Mouse (Mus musculus): ENCODE data around the gene Polr2a. TPM values are rescaled to one million over a fixed set of nuclear protein-coding genes. Genes with fewer than 3 reads are reported as not detected.

Polr2a gene
- polyA plus RNA-seq, 1 experiment from 2014 or later, result 9.6 TPM

DNA sequence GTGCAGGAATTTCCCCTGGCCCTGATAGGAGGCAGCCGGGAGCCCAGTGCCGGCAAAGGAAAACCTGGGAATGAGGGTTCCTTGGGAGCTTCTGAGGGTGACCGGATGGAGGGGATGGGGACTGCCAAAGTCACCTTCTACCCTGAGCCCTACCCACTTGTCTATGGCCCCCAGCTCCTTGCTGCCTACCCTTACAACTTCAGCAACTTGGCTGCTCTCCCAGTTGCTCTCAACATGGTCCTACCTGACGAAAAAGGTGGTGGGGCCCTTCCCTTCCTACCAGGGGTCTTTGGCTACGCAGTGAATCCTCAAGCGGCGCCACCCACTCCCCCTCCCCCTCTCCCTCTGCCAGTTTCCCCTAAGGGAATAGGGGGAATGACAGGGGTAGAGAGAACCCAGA is 20.5 kb upstream of the Polr2a start:
- Histone ChIP-seq H3K27me3 (peaks cover 71% of the 10 kb centered on the region), H3K9me3 (replicated peaks) (no peaks in the 10 kb centered on the region), H3K36me3 (0 out of 2 replicates have a peak, but pooled peaks cover 4% of the 10 kb centered on the region), H3K27ac (no peak overlapping the region), H3K4me1 (replicated peaks) (peaks cover under 1% of the 10 kb centered on the region), H3K9ac (no peak overlapping the region), H3K4me2 (no peak overlapping the region), H3K4me3 (replicated peaks) (no peak overlapping the region)
- DNase-seq (no peak), ATAC-seq (ENCODE audit: low read depth) (no peak)
- WGBS (ENCODE audit: insufficient replicate concordance), result 48% methylated on average over 7 of the region's 7 CpGs

DNA sequence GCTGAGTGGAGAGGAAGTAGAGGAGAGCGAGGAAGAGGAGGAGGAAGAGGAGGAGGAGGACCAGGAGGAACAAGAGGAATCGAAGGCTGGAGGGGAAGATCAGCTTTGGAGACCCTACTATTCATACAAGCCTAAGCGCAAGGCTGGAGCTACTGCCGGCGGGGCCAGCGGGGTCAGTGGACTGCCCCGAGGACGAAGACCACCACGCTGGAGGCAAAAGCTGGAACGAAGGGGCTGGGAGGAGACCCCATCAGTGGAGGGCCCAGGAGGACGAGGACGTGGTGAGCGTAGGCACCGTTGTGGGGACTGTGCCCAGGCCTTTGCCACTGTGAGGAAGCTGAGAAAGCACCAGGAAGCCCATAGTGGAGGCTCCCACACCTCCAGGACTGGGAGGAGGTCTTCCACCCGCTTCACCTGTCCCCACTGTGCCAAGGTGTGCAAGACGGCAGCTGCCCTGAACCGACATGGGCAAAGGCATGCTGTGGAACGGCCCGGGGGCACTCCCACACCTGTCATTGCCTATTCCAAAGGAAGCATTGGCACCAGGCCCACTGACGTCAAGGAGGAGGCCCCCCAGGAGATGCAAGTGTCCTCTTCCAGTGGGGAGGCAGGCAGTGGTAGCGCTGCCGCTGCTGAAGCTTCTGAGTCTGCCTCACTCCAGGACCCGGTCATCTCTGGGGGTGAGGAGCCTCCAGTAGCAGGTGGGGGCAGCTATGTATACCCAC is 20.0 kb upstream of the Polr2a start:
- Histone ChIP-seq H3K9me3 (replicated peaks) (no peaks in the 10 kb centered on the region), H3K4me3 (replicated peaks) (no peak overlapping the region), H3K36me3 (0 out of 2 replicates have a peak, but pooled peaks cover 4% of the 10 kb centered on the region), H3K27me3 (peaks cover 71% of the 10 kb centered on the region), H3K4me2 (no peak overlapping the region), H3K27ac (no peak overlapping the region), H3K4me1 (replicated peaks) (no peaks in the 10 kb centered on the region), H3K9ac (no peak overlapping the region)
- no peak for ATAC-seq (ENCODE audit: low read depth)
- DNase-seq, result no peak
- WGBS (ENCODE audit: insufficient replicate concordance), result 59% methylated on average over 23 of the region's 23 CpGs

GRCm38 (mm10) chr11:69777504-69778257 is 19.2 kb upstream of the Polr2a start:
- Histone ChIP-seq H3K27ac (no peak overlapping the region), H3K4me2 (no peak overlapping the region), H3K4me1 (replicated peaks) (no peaks in the 10 kb centered on the region), H3K27me3 (peaks cover 71% of the 10 kb centered on the region), H3K36me3 (0 out of 2 replicates have a peak, but pooled peaks cover 4% of the 10 kb centered on the region), H3K9ac (no peak overlapping the region), H3K9me3 (replicated peaks) (no peaks in the 10 kb centered on the region), H3K4me3 (replicated peaks) (no peak overlapping the region)
- WGBS (ENCODE audit: insufficient replicate concordance), result 52% methylated on average over 26 of the region's 26 CpGs
- ATAC-seq (ENCODE audit: low read depth), result no peak
- no peak for DNase-seq

DNA sequence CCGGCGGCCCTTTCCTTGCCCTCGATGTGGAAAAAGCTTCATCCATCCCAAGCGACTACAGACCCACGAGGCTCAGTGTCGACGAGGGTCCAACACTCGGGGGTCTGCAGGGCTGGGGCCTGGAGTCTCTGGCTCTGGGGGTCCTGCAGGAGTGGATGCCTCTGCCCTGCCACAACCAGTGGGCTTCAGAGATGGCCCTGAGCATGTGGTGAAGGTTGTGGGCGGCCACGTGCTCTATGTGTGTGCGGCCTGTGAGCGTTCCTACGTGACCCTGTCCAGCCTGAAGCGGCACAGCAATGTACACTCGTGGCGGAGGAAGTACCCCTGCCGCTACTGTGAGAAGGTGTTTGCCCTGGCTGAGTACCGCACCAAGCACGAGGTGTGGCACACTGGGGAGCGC is 18.1 kb upstream of the Polr2a start:
- H3K4me3 ChIP-seq (replicated peaks), result no peak overlapping the region
- no peak for ATAC-seq (ENCODE audit: low read depth)
- H3K9ac ChIP-seq, result no peak overlapping the region
- no peak overlapping the region for H3K27ac ChIP-seq
- WGBS (ENCODE audit: insufficient replicate concordance), result 80% methylated on average over 20 of the region's 20 CpGs
- no peaks in the 10 kb centered on the region for H3K9me3 ChIP-seq (replicated peaks)
- H3K27me3 ChIP-seq, result peaks cover 59% of the 10 kb centered on the region
- H3K4me2 ChIP-seq, result no peak overlapping the region
- H3K36me3 ChIP-seq, result 0 out of 2 replicates have a peak, but pooled peaks cover 4% of the 10 kb centered on the region
- no peaks in the 10 kb centered on the region for H3K4me1 ChIP-seq (replicated peaks)
- no peak for DNase-seq

DNA sequence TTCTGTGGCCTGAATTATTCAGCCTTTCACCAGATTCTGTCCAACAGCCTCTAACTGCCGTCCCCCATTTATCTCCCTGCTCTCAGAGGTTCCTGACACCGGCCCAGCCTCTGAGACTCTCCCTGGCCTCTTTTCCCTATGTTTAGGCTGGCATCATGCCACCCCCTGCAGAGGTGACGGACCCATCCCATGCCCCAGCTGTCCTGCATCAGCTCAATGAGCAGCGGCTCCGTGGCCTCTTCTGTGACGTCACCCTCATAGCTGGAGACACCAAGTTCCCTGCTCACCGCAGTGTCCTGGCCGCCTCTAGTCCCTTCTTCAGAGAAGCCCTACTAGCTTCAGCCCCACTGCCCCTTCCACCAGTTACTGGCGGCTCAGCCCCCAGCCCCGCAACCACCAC is 17.3 kb upstream of the Polr2a start:
- DNase-seq, result no peak

GRCm38 (mm10) chr11:69774961-69775360 is 16.5 kb upstream of the Polr2a start:
- Histone ChIP-seq H3K9ac (no peak overlapping the region), H3K4me2 (no peak overlapping the region), H3K36me3 (0 out of 2 replicates have a peak, but pooled peaks cover 4% of the 10 kb centered on the region), H3K27me3 (peaks cover 49% of the 10 kb centered on the region), H3K4me3 (replicated peaks) (no peak overlapping the region), H3K4me1 (replicated peaks) (0 out of 2 replicates have a peak, but pooled peaks cover 2% of the 10 kb centered on the region), H3K27ac (no peak overlapping the region), H3K9me3 (replicated peaks) (no peaks in the 10 kb centered on the region)
- no peak for DNase-seq
- no peak for ATAC-seq (ENCODE audit: low read depth)
- 39% methylated on average over 5 of the region's 5 CpGs for WGBS (ENCODE audit: insufficient replicate concordance)

More for the DNA sequence above, 17.3 kb upstream of the Polr2a start:
- Histone ChIP-seq H3K36me3 (0 out of 2 replicates have a peak, but pooled peaks cover 4% of the 10 kb centered on the region), H3K4me2 (no peak overlapping the region), H3K9ac (no peak overlapping the region), H3K4me3 (replicated peaks) (no peak overlapping the region), H3K4me1 (replicated peaks) (no peaks in the 10 kb centered on the region), H3K27me3 (peaks cover 56% of the 10 kb centered on the region), H3K9me3 (replicated peaks) (no peaks in the 10 kb centered on the region), H3K27ac (no peak overlapping the region)
- 60% methylated on average over 10 of the region's 10 CpGs for WGBS (ENCODE audit: insufficient replicate concordance)
- ATAC-seq (ENCODE audit: low read depth), result no peak

DNA sequence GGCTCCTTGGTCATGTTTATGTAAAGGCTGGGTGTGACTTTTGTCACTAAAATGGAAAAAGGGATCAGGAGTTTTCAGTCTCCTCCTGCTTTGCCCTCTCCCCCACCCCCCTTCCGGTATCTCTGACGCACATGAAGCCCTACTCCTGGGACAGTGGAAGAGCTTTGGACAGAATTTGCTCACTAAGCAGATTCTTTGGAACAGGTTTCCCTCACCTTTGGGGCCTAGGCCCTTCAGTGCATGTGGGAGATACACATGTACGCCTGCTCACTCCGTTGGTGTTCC is 9.1 kb upstream of the Polr2a start:
- peak overlapping the region; percentile 94 for H3K4me2 ChIP-seq
- ATAC-seq (ENCODE audit: low read depth) (no peak), DNase-seq (no peak)
- H3K4me3 ChIP-seq (replicated peaks), result no peak overlapping the region
- H3K36me3 ChIP-seq, result no peaks in the 10 kb centered on the region
- peaks cover 38% of the 10 kb centered on the region for H3K4me1 ChIP-seq (replicated peaks)
- H3K9me3 ChIP-seq (replicated peaks), result no peaks in the 10 kb centered on the region
- peaks cover 6% of the 10 kb centered on the region; the same call in 1 of the 2 replicates for H3K27me3 ChIP-seq
- H3K27ac ChIP-seq, result peak overlapping the region; percentile 51; the same call in 1 of the 2 replicates
- 0 out of 2 replicates have a peak overlapping the region, but pooled peaks have one; percentile 83 for H3K9ac ChIP-seq
- 65% methylated on average over 4 of the region's 4 CpGs for WGBS (ENCODE audit: insufficient replicate concordance)

DNA sequence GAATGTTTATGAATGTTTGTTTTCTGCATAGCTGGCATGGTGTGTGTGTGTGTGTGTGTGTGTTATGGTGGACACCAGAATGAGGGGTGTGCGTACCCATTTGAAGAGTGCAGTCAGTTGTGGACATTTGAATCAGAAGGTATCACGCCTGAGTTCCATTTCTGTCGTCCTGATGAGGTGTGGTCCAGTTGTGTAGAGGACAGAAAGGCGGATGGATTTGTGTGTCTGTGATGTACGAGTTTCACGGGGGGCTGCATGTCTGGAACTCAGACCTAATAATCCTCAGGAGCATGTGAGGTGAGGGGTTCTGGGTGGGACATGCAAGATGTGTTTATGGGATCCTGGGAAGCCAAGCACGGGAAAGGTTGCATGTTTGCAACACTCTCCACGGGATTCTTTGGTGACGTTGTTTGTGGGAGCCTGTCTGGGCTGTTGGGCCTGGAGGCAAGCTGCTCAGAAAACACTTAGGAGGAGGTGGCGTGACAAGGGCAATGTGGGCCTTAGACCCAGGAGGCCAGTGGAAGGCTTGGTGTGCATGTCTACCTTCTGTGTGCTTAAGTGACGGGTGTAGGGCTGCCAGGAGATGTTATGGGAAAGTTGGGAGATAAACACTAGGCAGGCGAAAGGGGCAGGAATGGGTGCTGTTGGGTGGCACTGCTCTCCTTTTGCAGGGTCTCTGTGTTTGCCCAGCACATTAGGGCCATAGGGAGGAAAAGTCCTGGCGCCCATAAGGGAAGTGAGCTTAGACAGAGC is 8.6 kb upstream of the Polr2a start:
- Histone ChIP-seq H3K36me3 (no peaks in the 10 kb centered on the region), H3K4me3 (replicated peaks) (peak overlapping the region; percentile 76), H3K9ac (peak overlapping the region; percentile 83), H3K4me1 (replicated peaks) (peaks cover 38% of the 10 kb centered on the region), H3K27ac (peak overlapping the region; percentile 72), H3K9me3 (replicated peaks) (no peaks in the 10 kb centered on the region), H3K4me2 (peak overlapping the region; percentile 94), H3K27me3 (peaks cover 6% of the 10 kb centered on the region; the same call in 1 of the 2 replicates)
- DNase-seq, result no peak
- 65% methylated on average over 13 of the region's 13 CpGs for WGBS (ENCODE audit: insufficient replicate concordance)
- no peak for ATAC-seq (ENCODE audit: low read depth)

GRCm38 (mm10) chr11:69766126-69766609 is 7.7 kb upstream of the Polr2a start:
- Histone ChIP-seq H3K4me1 (replicated peaks) (peaks cover 38% of the 10 kb centered on the region), H3K27ac (peak overlapping the region; percentile 72), H3K36me3 (no peaks in the 10 kb centered on the region), H3K27me3 (peaks cover 6% of the 10 kb centered on the region; the same call in 1 of the 2 replicates), H3K9me3 (replicated peaks) (no peaks in the 10 kb centered on the region), H3K9ac (peak overlapping the region; percentile 83), H3K4me2 (peak overlapping the region; percentile 94), H3K4me3 (replicated peaks) (peak overlapping the region; percentile 76)
- ATAC-seq (ENCODE audit: low read depth) (peak; percentile 79), DNase-seq (peak; percentile 52)
- WGBS (ENCODE audit: insufficient replicate concordance), result under 1% methylated on average over 37 of the region's 37 CpGs

GRCm38 (mm10) chr11:69765221-69766125 is 7.0 kb upstream of the Polr2a start, which contains the start of gene Zbtb4:
TSS of gene Zbtb4 (plus strand) at chr11:69765912.
- H3K4me2 ChIP-seq, result peak within 1 kb of the TSS; percentile 94
- H3K9ac ChIP-seq, result peak within 1 kb of the TSS; percentile 83
- peaks cover 43% of the 10 kb centered on the region for H3K4me1 ChIP-seq (replicated peaks)
- H3K4me3 ChIP-seq (replicated peaks), result peak within 1 kb of the TSS; percentile 76
- DNase-seq (no peak), ATAC-seq (ENCODE audit: low read depth) (peak; percentile 42; the same call in 1 of the 2 replicates)
- H3K27ac ChIP-seq, result peak within 1 kb of the TSS; percentile 72
- H3K27me3 ChIP-seq, result peaks cover 6% of the 10 kb centered on the region; the same call in 1 of the 2 replicates
- no peaks in the 10 kb centered on the region for H3K9me3 ChIP-seq (replicated peaks)
- 22% methylated on average over 42 of the region's 55 CpGs for WGBS (ENCODE audit: insufficient replicate concordance)
- H3K36me3 ChIP-seq, result no peaks in the 10 kb centered on the region

Data from liver, embryonic 13.5 days (tissue).